Mouse (Mus musculus) E14TG2a.4 (cell line): ENCODE data around the gene Rdm1.

Experiments used
- CTCF ChIP-seq: conservative IDR thresholded peaks from 2 replicates; pipeline ENCODE4 v1.5.1; 2014; ENCODE audit warnings: low read length
- NANOG ChIP-seq: IDR thresholded peaks from 2 replicates; pipeline ENCODE4 v1.6.1; 2014; ENCODE audit warnings: borderline replicate concordance, low read length, mixed read lengths
- POU5F1 ChIP-seq: IDR thresholded peaks from 2 replicates; pipeline ENCODE4 v1.6.1; 2014; ENCODE audit warnings: low read length, borderline replicate concordance

- TF ChIP-seq CTCF (no peak), NANOG (no peak), POU5F1 (no peak)
These were observed 1.0 kb downstream of the Rdm1 start for GRCm38 (mm10) chr11:101627857-101628559.
